Mouse (Mus musculus) liver, embryonic 14.5 days (tissue): Measurements from ENCODE around the gene Cox17. TPM values are rescaled to one million over a fixed set of nuclear protein-coding genes. Genes with fewer than 3 reads are reported as not detected.
A peak's percentile ranks its signal among the peaks of the same experiment; 100 is the strongest.

ENCODE experiments used
- ATAC-seq: fragments of 200-750 bp; cut with Nextera tagmentation; 2 replicates; pipeline ENCODE4 v1.8.0; 2017; ENCODE audit warnings: moderate number of reproducible peaks, mild to moderate bottlenecking, moderate library complexity; ENCODE audit not compliant: insufficient read depth
- DNase-seq, 3 experiments: peaks; one replicate each; pipeline ENCODE4 v3.0.0-alpha.2; 2012 to 2013; ENCODE audit warnings: low read depth in 3 of 3, low spot score in 3 of 3
- H3K27ac ChIP-seq: fragments of 300-500 bp; sonication (generic); 2 replicates; pipeline ENCODE4 v1.5.1; 2014; ENCODE audit warnings: moderate library complexity, mild to moderate bottlenecking, control low read depth, inconsistent platforms
- H3K27me3 ChIP-seq: fragments of 300-500 bp; sonication (generic); 2 replicates; pipeline ENCODE4 v1.6.1; 2014; ENCODE audit warnings: mild to moderate bottlenecking, low read length, moderate library complexity; ENCODE audit not compliant: control insufficient read depth, insufficient read depth
- H3K36me3 ChIP-seq: fragments of 300-500 bp; sonication (generic); replicated peaks from 2 replicates; pipeline ENCODE4 v1.6.1; 2014; ENCODE audit warnings: low read depth; ENCODE audit not compliant: control insufficient read depth, insufficient read depth
- H3K4me1 ChIP-seq, 2 experiments: fragments of 200-500 bp in 1 of 2; fragments of 300-500 bp in 1 of 2; sonication (generic) in 1 of 2; replicated peaks; 2 replicates each; pipeline ENCODE4 v1.6.1; 2012 to 2014; ENCODE audit warnings: antibody characterized with exemption in 1 of 2, inconsistent platforms in 1 of 2, low read length in 1 of 2; ENCODE audit not compliant: control insufficient read depth in 2 of 2, insufficient read depth in 2 of 2
- H3K4me2 ChIP-seq: fragments of 300-500 bp; sonication (generic); 2 replicates; pipeline ENCODE4 v1.6.1; 2014; ENCODE audit warnings: low read depth, mild to moderate bottlenecking, control low read depth, moderate library complexity
- H3K4me3 ChIP-seq, 2 experiments: fragments of 200-500 bp in 1 of 2; fragments of 300-500 bp in 1 of 2; sonication (generic) in 1 of 2; 2 replicates each; pipeline ENCODE4 v1.5.1; 2012 to 2014; ENCODE audit warnings: low read depth in 2 of 2, low read length in 2 of 2, mild to moderate bottlenecking in 2 of 2, control low read depth in 1 of 2, inconsistent platforms in 1 of 2, moderate library complexity in 1 of 2; ENCODE audit not compliant: insufficient read depth in 1 of 2
- H3K9ac ChIP-seq: fragments of 300-500 bp; sonication (generic); replicated peaks from 2 replicates; pipeline ENCODE4 v1.6.1; 2014; ENCODE audit warnings: mild to moderate bottlenecking, control low read depth, moderate library complexity
- H3K9me3 ChIP-seq: fragments of 300-500 bp; sonication (generic); 2 replicates; pipeline ENCODE4 v1.6.1; 2016; ENCODE audit warnings: low read length, mixed read lengths; ENCODE audit not compliant: control insufficient read depth
- CTCF ChIP-seq: IDR thresholded peaks from 2 replicates; pipeline ENCODE4 v1.5.1; 2016; ENCODE audit warnings: antibody characterized with exemption, low read depth, control low read depth
- EP300 ChIP-seq: IDR thresholded peaks from 2 replicates; pipeline ENCODE4 v1.6.1; 2016; ENCODE audit warnings: antibody characterized with exemption, low read depth
- WGBS: fragments of 180-500 bp; shearing (Covaris S2); extraction: QIAGEN DNeasy Blood & Tissue Kit; methylation state at CpG from one replicate; pipeline ENCODE4 v1.1.7; 2014; ENCODE audit not compliant: insufficient replicate concordance; 5-methylcytosine and 5-hydroxymethylcytosine counted together
- polyA plus RNA-seq, 2 experiments: library from polyadenylated mRNA; depleted of rRNA in 1 of 2; stranded (reverse) in 1 of 2; unstranded in 1 of 2; fragments of >200 nt; fragmentation: Nextera tagmentation in 1 of 2; extraction: Ambion mirVana in 1 of 2; gene quantifications; 2 replicates each; pipeline versions ENCODE4 v1.2.1 to v1.2.3; 2012 to 2014

Gene Cox17
- polyA plus RNA-seq, 2 experiments, result 227 to 351 TPM

DNA sequence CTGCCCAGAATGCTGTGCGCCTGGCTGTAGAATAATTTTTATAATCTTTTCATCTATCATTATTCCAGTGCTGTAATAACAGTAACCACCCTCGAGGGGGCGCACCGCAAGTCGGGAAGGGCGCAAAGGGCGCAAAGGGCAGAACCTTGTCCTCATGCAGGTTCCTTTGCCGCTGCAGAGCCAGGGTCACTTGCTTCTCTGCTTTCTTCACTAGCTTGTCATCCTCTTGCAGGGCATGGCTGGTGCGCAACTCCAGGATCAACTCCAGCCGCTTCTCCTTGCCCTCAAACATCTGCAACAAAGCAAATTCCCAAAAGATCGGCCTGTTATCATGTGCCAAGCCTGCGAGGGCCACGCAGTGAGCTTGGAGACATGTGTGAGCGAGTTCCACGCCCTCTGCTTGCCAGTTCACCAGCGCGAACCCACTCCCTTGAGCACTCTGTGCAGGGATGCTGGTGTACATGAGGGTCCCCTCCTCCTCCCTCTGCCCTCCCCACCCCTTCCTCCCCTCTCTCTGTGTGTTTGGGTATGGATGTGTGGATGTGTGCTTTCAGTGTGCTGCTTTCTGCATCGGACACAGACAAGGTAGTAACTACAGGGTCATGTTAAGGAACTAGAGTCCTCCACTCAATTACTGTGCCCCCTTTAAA, 40.1 kb upstream of the Cox17 start:
- TF ChIP-seq EP300 (no peak), CTCF (peak; percentile 83)
- H3K27me3 ChIP-seq, result no peaks in the 10 kb centered on the region
- DNase-seq (no peak), ATAC-seq (no peak)
- H3K4me2 ChIP-seq, result no peak overlapping the region
- H3K9ac ChIP-seq, result no peak overlapping the region
- no peaks in the 10 kb centered on the region for H3K36me3 ChIP-seq
- no peaks in the 10 kb centered on the region for H3K9me3 ChIP-seq
- H3K4me1 ChIP-seq, result no peaks in the 10 kb centered on the region; a peak in 1 of 4 replicates
- 36% methylated on average over 18 of the region's 18 CpGs for WGBS
- H3K27ac ChIP-seq, result no peak overlapping the region
- no peak overlapping the region for H3K4me3 ChIP-seq

DNA sequence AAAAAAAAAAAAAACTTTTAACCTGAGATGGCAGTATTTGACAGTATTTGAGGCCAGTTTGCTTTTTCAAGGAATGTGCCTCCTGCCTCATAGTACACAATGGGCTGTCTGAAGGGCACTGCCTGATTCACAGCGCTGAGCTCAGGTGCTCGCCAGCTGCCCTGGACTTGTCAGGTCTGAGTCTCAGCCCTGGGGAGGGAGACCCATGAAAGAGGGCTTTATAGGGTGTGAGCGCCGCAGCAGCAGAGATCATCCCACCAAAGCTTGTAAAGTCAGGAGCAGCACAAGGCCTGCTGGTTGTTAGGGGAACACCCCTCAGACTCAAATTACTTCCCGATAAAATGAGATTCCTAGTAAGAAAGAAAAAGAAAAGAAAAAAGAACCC, 39.6 kb upstream of the Cox17 start:
- no peaks in the 10 kb centered on the region for H3K36me3 ChIP-seq
- H3K27me3 ChIP-seq, result no peaks in the 10 kb centered on the region
- TF ChIP-seq EP300 (no peak), CTCF (no peak)
- DNase-seq, result no peak
- no peak overlapping the region for H3K4me3 ChIP-seq
- H3K27ac ChIP-seq, result no peak overlapping the region
- H3K4me1 ChIP-seq, result no peaks in the 10 kb centered on the region; a peak in 1 of 4 replicates
- WGBS, result 48% methylated on average over 5 of the region's 5 CpGs
- no peak overlapping the region for H3K9ac ChIP-seq
- H3K9me3 ChIP-seq, result no peaks in the 10 kb centered on the region
- no peak overlapping the region for H3K4me2 ChIP-seq
- no peak for ATAC-seq

DNA sequence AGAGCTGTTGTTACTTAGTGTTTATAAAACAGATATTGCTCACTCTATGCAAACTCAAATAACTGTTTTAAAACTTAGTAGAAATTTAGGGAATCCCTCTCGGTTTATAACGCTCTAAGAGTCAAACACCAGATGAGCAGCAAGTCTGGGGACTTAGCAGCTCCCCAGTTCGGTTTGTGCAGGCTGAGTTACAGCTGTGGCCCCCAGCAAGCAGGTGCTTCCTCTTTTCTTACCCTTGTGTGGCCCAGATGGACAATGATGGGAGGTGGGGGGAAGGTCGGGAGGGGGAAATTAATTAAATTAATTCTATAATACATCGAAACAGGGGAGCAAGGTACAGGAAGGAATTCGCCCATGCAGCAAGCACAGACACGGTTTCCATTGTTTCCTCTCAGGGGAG, 39.1 kb upstream of the Cox17 start:
- no peak overlapping the region for H3K4me3 ChIP-seq
- H3K27me3 ChIP-seq, result no peaks in the 10 kb centered on the region
- H3K9ac ChIP-seq, result no peak overlapping the region
- H3K36me3 ChIP-seq, result no peaks in the 10 kb centered on the region
- ATAC-seq (no peak), DNase-seq (no peak)
- no peaks in the 10 kb centered on the region for H3K9me3 ChIP-seq
- no peak for TF ChIP-seq CTCF
- TF ChIP-seq EP300, result no peak
- H3K4me2 ChIP-seq, result no peak overlapping the region
- no peaks in the 10 kb centered on the region; a peak in 1 of 4 replicates for H3K4me1 ChIP-seq
- no peak overlapping the region for H3K27ac ChIP-seq
- WGBS, result 35% methylated on average over 7 of the region's 7 CpGs

DNA sequence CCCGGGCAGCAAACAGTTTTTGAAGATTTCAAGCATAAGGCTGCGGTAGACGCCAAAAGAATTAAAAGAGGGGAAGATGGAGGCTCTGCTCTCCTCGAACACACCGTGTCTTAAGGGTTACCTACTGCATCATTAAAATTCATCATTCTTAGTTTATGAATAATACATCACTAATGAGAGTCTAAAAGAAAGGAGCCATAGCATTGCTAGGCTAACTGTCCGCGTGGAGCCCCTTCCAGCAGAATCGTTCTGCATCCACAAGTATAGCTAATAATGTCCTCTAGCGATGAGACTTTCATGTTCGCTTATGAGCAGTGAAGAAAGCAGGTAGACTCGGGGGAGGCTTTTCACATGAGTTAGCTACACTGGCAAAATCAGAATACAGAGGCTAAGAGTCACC, 38.6 kb upstream of the Cox17 start:
- no peak overlapping the region for H3K4me3 ChIP-seq
- TF ChIP-seq CTCF (no peak), EP300 (no peak)
- DNase-seq (no peak), ATAC-seq (no peak)
- H3K9ac ChIP-seq, result no peak overlapping the region
- no peak overlapping the region for H3K27ac ChIP-seq
- H3K9me3 ChIP-seq, result no peaks in the 10 kb centered on the region
- no peaks in the 10 kb centered on the region for H3K27me3 ChIP-seq
- no peaks in the 10 kb centered on the region; a peak in 1 of 4 replicates for H3K4me1 ChIP-seq
- no peaks in the 10 kb centered on the region for H3K36me3 ChIP-seq
- WGBS, result 79% methylated on average over 11 of the region's 11 CpGs
- H3K4me2 ChIP-seq, result no peak overlapping the region

DNA sequence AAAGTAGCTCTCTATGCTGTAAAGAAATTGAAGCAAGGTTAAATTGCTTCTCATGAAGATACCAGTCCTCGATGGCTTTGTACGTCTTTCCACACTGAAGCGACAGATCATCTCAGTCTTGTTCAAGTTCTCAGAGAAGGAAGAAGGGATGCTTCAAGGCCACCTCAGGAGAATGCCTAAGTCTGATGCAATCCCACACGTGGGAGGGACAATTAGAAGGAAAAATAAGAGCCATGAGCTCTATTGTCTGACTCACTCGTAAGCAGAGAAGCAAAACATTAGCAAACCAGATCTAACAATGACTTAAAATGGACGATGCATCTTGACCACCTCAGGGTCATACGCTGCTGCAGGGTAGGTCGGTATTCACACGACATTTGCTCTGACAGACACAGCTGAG, 28.3 kb upstream of the Cox17 start:
- Histone ChIP-seq H3K36me3 (no peaks in the 10 kb centered on the region), H3K4me3 (no peak overlapping the region), H3K4me1 (no peaks in the 10 kb centered on the region), H3K4me2 (no peak overlapping the region), H3K9me3 (no peaks in the 10 kb centered on the region), H3K27ac (no peak overlapping the region), H3K27me3 (no peaks in the 10 kb centered on the region), H3K9ac (no peak overlapping the region)
- no peak for DNase-seq
- WGBS, result 67% methylated on average over 9 of the region's 9 CpGs
- no peak for TF ChIP-seq CTCF
- TF ChIP-seq EP300, result no peak
- ATAC-seq, result no peak
